Mouse (Mus musculus): ENCODE data around the gene Htr5b. TPM values are rescaled to one million over a fixed set of nuclear protein-coding genes. Genes with fewer than 3 reads are reported as not detected.
A peak's percentile ranks its signal among the peaks of the same experiment; 100 is the strongest.

The Htr5b gene
- total RNA-seq (2014; fragmentation: Nextera tagmentation), result not detected in 2 replicates
- not detected in 2 replicates for total RNA-seq (2017)

DNA sequence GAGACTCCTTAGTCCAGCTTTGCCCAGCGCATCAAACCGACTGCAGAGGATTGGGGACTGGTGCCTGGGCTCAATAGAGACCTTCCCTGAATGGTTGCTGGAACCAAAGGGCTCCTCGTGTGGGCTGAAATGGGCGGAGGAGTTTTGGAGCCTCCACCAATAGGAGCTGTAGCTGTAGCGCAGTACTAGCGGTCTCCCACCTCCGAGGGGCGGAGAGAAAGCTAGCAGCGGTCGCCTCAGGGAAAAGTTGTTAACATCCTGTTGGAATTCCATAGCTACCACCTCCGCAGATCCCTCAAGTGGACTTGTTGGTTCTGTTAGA is at the start of gene Htr5b:
Htr5b (minus strand) TSS at position 67 of the 322 bp plus-strand sequence.
- ATAC-seq (replicated peaks; ENCODE audit: low FRiP score, low TSS enrichment, poor library complexity, severe bottlenecking), result no peak; the same call in 1 of the 2 replicates

DNA sequence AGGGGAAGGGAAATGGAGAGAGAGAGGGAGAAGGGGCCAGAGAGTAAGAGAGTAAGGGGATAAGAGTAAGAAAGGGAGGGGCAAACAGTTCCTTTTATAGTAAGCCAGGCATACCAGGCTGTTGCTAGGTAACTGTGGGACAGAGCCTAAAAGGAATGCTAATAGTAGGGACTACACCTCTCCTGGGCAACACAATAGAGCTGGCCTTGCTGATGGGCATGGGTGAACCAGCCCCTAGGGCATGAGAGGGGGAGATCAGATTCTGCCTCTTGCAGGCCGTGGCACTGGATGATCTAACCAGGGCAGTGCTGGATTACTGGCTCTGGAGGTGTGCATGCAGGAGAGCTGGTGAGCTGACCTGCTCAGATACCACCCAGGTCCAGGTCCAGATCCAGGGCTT is 49.2 kb upstream of the Htr5b start:
- ATAC-seq (replicated peaks; ENCODE audit: low FRiP score, low TSS enrichment, poor library complexity, severe bottlenecking), result no peak

DNA sequence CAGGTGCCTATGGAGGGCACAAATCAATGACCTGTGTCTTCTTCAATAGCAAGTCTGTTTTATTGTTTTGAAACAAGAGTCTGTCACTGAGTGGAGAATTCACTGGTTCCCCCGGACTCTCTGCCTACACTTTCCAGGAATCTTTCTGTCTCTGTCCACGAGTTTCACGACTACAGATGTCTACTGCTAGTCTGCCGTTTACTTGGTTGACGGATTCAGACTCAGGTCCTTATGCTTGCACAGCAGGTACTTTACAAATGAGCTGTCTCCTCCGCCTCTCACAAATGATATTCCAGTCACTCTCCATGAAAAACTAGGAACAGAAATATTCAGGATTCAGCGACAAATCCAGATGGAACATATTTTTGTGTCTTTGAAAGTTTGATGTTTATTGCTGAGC is 42.3 kb upstream of the Htr5b start:
- ATAC-seq (replicated peaks; ENCODE audit: low FRiP score, low TSS enrichment, poor library complexity, severe bottlenecking), result no peak

DNA sequence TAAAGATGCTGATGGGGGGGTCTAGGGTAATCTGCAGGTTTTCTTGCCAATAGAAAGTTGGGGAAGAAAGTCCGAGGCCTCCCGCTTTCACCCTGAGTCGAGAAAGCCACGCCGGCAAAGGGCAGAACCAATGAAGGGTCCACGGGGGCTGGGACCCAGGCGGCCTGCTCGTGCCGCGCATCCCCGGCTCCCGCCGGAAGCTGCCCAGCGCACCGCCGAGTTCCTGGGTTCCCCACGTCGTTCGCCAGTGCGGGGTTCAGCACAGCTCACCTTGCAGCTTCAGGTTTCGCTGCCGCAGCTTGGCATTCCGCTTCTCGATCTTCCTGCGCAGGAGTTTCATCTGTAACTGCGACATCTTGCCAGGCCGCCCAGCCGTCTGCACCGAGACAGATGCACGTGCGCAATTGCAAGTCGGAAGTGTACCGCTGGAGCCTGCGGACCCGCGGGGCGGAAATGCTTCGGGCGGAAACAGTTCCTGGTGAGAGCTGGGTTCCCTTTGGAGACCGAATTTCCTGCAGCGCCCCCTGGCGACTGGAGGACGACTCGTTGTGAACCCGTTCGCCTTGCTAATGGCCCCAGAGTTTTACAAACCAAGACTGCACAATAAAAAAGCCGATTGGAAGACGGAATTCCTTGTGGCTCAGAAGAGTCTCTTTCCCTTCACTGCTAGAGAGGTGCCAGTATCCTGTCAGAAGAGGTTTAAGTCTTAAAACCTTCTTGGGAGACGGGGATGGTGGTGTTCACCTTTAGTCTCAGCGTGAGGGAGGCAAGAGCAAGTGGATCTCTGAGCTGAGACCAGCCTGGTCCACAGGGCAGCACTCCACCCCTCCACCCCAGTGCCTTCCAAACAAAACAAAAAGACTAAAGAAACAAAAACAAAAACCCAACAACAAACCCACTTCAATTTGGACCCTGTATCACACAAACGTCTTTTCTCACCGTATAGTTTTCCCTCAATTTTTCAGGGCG is 39.5 kb upstream of the Htr5b start, which contains the start of gene Ddx18:
Ddx18 (minus strand) TSS at position 469 of the 969 bp plus-strand sequence.
- ATAC-seq (replicated peaks; ENCODE audit: low FRiP score, low TSS enrichment, poor library complexity, severe bottlenecking), result peak; percentile 97

DNA sequence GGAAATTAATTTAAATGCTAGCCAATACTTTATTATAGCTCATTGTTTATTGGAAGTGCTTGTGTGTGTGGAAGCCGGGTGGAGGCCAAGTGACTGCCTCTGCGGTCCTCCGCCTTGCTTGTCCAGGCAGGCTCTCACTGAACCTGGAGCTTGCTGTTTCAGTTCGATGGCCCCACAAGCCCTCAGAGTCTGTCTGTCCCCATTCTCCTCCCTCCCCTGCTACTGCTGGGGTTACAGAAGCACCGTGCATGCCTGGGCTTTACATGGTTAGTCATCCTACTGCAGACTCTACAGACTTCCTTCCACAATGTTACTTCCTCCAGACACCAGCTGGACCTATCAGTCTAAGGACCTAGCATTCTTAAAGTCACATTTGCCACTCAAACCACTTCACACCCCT is 29.6 kb upstream of the Htr5b start:
- no peak for ATAC-seq (replicated peaks; ENCODE audit: low FRiP score, low TSS enrichment, poor library complexity, severe bottlenecking)

DNA sequence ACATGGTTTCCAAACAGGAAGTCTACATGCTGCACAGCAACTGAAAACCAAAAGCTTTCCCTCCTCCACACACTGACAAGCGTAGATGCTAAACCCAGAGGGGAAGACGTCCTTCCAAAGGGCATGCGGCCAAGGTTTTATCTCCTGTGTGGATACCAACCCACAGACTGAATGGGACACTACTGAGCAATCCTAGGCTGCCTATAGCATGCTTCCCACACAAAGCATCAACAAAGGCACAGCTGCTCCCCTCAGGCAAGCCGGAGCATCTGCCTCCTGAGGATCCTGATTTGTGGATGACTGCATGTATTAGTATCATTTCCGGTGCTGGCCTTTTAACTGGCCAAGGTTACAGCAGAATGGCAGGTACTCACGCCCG is 23.2 kb upstream of the Htr5b start:
- no peak for ATAC-seq (replicated peaks; ENCODE audit: low FRiP score, low TSS enrichment, poor library complexity, severe bottlenecking)

DNA sequence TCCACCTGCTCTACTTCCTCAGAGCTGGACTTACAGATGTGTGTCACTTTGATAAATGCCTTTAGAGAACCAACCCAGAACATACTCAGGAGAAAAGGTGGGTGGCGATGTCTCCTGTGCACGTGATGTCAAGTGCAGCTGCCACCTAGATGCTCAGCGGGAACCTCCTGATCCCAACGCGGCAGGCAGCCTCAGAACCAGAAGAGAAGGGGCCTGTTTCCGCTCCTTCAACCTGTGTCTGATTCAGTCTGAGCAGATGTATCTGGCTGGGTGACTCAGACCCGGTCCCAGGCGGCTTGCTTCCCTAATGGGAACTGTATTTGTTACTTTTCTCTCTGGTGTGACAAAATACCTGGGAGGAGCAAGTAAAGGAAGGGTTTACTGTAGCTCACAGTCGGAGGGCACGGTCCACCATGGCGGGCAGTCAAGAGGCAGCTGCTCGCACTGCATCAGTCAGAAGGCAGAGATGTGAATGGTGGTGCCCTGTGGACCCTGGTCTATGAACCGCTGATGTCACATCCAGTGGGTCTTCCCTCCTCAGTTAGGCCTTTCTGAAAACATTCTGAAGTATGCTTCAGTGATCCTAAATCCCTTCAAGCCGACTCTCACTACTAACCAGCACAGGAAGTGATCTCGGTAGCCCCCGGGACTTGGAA is 22.7 kb upstream of the Htr5b start:
- ATAC-seq (replicated peaks; ENCODE audit: low FRiP score, low TSS enrichment, poor library complexity, severe bottlenecking), result no peak

DNA sequence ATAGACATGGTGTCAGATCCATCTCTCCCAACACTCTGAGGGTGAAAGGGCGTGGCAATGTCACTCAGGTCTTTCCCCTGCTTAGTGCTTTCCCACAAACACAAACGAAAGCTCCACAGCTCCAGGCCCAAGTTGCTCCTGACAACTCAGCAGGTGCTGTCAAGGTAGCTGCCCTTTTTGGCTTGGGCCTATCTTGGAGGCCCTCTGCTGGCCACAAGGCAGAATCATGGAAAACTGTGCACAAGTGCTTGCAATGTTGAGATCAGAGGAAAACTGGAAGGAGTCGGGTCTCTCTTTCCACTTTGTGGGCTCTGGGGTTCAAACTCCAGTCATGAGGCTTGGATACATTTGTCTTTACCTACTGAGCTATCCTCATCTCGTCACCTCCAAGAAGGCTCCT is 21.2 kb upstream of the Htr5b start:
- ATAC-seq (replicated peaks; ENCODE audit: low FRiP score, low TSS enrichment, poor library complexity, severe bottlenecking), result peak; percentile 55

DNA sequence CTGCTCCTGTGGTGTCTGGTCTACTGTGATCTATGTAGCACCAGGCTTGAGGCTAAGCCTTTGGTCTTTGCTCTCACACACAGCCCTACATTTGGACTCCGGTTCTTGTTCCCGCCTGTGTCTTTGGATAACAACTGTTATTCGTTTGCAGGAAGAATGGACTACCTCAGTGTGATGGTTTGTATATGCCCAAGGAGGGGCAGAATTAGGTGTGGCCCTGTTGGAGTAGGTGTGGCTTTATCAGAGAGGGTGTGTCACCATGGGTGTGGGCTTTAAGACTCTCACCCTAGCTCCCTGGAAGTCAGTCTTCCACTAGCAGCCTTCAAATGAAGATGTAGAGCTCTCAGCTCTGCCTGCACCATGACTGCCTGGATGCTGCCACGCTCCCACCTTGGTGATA is 20.4 kb upstream of the Htr5b start:
- ATAC-seq (replicated peaks; ENCODE audit: low FRiP score, low TSS enrichment, poor library complexity, severe bottlenecking), result no peak

DNA sequence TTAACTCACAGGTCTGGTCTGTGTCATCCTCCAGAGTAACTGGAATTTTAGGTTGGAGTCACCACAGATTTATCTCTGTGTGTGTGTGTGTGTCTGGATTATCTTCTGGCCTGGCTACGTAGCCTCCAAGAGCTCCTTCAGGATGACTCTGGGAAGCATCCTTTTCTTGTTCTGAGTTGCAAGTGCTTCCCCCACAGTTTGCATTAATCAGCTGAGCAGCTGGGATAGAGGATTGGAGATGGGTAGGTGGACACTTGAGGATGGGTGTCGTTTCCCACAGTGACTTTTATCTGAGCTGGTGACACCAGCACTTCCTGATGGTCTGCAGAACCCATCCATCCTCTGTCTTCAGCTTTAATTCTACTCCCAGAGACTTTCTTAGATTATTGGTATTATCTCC is 18.6 kb upstream of the Htr5b start:
- ATAC-seq (replicated peaks; ENCODE audit: low FRiP score, low TSS enrichment, poor library complexity, severe bottlenecking), result no peak

DNA sequence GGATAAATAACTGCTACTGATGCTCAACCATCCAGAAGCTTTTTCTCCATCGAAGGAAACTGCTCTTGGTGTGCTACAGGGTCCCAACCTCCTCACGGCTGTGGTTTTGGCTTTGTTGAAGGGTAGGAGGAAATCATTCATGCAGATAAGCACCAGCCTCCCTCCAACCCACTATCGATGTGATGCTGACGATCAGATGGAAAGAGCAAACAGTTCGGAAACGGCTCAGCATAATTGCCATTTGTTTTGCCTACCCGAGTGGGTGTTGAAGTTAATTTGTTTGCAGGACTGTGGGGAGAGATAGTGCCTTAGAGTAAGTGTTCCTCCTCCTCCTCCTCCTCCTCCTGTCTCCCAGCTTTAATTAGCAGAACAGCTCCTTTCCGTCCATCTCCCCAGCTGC is 12.1 kb upstream of the Htr5b start:
- no peak; the same call in 1 of the 2 replicates for ATAC-seq (replicated peaks; ENCODE audit: low FRiP score, low TSS enrichment, poor library complexity, severe bottlenecking)

DNA sequence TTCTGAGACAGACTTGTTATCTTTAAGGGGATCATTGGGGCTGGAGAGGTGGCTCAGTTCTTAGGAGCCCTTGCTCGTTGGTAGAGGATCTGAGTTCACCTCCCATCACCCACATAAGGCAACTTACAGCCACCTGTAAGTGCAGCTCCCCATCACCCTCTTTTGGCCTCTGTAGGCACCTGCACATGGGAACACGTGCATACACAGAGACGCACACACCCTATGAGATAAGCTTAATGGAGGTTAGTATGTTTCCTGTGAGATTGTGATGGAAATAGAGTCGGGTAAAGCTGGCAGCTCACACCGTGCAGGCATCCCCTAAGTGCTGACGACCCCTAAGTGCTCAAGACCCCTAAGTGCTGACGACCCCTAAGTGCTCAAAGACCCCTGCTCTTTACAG is 3.2 kb upstream of the Htr5b start:
- ATAC-seq (replicated peaks; ENCODE audit: low FRiP score, low TSS enrichment, poor library complexity, severe bottlenecking), result no peak

DNA sequence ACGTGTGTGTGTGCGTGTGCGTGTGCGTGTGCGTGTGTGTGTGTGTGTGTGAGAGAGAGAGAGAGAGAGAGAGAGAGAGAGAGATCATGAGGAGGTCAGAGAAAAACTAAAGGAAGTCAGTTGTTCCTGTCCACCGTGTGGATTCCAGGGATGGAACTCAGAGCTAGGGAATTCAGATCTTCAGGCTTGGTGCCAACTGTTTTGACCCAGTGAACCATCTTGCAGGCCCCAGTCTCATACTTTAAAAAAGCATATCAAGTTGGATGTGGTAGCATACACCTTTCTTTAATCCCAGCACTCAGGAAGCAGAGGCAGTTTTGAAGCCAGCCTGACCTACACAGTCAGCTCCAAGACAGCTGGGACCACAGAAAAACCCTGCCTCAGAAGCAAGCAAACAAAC is 1.0 kb upstream of the Htr5b start:
- no peak for ATAC-seq (replicated peaks; ENCODE audit: low FRiP score, low TSS enrichment, poor library complexity, severe bottlenecking)

DNA sequence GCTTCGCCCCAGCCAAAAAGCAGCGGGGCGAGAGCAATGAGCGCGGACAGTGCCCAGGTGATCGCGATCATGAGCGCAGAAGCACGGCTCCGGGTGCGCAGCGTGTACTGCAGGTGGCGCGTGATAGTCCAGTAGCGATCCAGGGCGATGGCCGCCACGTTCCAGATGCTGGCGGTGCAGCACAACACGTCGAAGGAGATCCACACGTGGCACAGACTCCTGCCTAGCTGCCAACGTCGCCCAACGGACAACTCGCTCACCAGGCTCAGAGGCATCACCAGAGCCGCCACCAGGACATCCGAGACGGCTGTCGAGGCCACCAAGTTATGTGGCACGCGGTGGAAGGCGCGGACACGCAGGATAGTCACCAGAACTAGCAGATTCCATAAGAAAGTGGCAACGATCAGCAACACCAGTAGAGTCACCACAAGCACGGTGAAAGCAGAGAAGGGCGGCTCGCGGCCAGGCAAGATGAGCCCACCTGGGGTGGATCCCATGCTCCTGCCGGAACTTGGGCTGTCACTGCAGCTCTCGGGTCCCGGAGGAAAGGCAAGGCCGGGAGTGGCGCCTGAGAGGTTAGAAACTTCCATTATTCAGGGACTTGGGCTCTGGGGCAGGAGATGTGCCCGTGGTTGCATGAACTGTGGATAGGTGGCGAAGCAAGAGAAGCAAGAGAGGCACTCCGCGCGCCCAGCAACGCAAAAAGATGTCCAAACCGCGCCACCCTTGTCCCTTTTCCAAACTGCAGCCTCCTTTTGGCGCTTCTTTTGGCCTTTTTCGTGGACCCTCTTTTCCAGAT is 466 bp downstream of the Htr5b start:
- ATAC-seq (replicated peaks; ENCODE audit: low FRiP score, low TSS enrichment, poor library complexity, severe bottlenecking), result peak; percentile 47

DNA sequence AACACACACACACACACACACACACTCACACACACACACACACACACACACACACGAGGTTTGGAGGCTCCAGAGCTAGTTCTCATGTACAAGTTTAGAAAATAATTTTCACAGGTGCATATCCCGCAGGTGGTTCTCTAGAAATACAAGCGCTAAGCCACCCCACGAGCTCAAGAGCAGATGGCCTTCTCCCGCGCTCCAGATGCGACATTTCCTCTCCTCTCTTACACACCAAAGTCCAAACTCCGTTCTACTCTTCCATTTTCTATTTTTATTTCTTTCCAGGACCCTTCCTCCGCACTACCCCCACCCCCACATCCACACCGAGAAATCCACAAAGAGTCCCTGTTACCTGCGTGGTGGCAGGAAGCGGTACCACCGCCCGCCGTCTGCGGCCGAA is 1.2 kb downstream of the Htr5b start:
- no peak for ATAC-seq (replicated peaks; ENCODE audit: low FRiP score, low TSS enrichment, poor library complexity, severe bottlenecking)

DNA sequence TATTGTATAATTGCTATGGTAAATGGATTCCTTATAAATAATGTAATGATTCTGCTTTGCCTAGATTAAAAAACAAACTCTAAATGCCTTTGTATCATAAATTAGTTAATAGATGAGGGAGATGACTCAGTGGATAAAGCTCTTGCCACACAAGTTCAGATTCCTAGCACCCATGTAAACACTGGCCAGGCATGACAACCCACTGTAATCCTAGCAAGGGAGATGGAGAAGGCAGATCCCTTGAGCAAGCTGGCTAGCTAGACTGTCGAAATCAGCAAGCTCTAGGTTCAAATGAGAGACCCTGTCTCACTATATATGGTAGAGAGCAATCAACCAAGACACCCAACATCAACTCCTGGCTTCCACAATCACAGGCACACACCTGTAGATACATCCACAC is 9.7 kb downstream of the Htr5b start:
- ATAC-seq (replicated peaks; ENCODE audit: low FRiP score, low TSS enrichment, poor library complexity, severe bottlenecking), result no peak

DNA sequence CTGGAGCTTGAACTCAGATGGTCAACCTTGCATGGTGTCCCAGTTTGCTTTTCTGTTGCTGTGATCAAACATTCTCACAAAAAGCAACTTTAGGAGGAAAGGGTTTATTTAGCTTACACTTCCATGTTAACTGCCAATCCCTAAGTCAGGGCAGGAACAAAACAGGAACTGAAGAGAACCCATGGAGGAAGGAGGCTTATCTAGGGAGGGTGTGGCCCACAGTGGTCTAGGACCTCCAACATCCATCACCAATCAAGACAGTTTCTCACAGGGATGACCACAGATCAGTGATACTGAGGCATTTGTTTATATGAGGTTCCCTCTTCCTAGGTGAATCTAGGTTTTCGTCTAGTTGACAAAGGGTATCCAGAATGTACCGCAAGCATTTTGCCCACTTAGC is 16.3 kb downstream of the Htr5b start:
- ATAC-seq (replicated peaks; ENCODE audit: low FRiP score, low TSS enrichment, poor library complexity, severe bottlenecking), result no peak

DNA sequence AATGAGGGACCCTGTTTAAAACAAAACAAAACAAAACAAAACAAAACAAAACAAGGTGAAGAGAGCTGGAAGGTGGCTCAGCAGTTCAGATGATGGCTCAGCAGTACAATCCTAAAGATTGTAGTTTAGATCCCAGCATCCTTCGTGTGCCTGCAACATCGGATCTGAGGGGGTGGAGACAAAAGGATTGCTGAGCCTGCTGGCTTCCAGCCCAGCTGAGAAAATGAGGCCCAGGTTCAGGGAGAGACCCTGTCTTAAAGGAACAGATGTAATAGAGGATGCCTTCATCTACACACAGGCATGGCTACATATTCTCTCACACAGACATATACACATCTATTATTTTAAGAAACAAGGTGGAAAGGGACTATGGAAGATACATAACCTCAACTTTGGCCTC is 17.1 kb downstream of the Htr5b start:
- no peak for ATAC-seq (replicated peaks; ENCODE audit: low FRiP score, low TSS enrichment, poor library complexity, severe bottlenecking)

DNA sequence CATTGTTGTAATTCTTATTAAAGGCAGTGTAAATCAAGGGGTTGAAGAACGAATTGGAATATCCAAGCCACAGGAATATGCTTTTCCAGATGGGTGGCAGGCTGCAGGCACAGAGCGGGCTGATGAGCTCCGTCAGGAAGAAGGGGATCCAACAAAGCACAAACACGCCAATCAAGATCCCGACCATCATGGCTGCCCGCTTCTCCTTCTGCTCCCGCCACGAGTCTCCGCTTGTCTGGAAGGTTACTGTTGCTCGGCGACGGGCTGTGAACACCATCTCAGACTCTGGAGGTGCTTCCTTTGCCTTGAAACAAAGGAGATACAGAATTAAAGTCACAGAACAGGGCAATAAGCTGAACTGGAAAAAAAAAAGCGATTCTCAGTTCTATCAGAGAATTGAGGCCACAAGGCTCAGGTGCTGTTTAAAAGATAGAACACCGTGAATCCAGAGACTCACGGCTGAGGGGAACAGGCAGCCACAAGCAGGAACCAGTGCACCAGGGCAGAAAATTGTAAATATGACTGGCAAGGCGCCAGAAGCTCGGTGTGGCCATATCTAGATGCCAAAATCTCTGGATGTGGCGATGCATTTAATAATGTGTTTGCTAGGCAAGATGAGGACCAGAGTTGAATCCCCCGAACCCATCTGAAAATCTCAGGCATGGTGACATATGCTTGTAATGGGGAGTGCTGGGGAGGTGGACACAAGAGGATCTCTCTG is 17.7 kb downstream of the Htr5b start:
- ATAC-seq (replicated peaks; ENCODE audit: low FRiP score, low TSS enrichment, poor library complexity, severe bottlenecking), result no peak

Measured in megakaryocyte-erythroid progenitor cell, adult 5-6 weeks (primary cell).